ENCODE assay signal across 9 mouse cellular contexts in the genomic region with DNA sequence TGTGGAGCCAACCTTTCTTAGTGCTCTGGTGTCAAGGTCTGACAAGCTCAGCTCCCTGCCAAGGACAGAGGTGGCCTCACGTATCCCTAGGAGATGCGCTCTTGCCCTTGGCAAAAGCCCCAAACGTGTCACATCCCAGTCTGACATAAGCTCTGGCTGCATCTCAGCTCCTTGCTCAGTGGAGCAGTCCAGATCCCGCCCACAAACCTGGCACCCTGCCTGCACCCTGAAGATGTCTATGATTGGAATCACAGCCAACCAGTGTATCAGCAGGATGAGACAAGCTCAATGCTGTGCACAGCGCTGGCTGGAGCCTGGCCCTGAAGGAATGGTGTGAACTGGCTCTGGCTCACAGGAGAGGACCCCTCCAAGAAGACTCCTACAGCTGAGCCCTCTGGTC. TPM values are rescaled to one million over a fixed set of nuclear protein-coding genes. Genes with fewer than 3 reads are reported as not detected.
DNase-seq lines count a peak whose midpoint lies in the region; ATAC-seq lines count a peak whose summit lies in the region.
"Had no signal": no experiment of that assay in that cellular context is flagged by ENCODE, and none has a peak within 500 bp of the region (broad histone marks: within the 10 kb centered on the region; RNA-seq: fewer than 3 reads in every experiment).

No protein-coding gene starts in this region.

- 45% methylated on average over 5 of the region's 5 CpGs for WGBS in embryonic facial prominence, embryonic 15.5 days
- 65% methylated on average over 5 of the region's 5 CpGs for WGBS in heart, embryonic 14.5 days

- H3K4me2 ChIP-seq in embryonic facial prominence, embryonic 15.5 days (replicated peaks): no peak overlapping the region
- no peak overlapping the region for H3K4me2 ChIP-seq in heart, embryonic 14.5 days (ENCODE audit: low read length)

- 0 out of 2 replicates have a peak overlapping the region, but pooled peaks have one; percentile 11 for H3K27ac ChIP-seq in embryonic facial prominence, embryonic 15.5 days (replicated peaks)
- peak overlapping the region in 1 of 2 experiments; percentile 66; a peak in 1 of 4 replicates for H3K27ac ChIP-seq in heart, embryonic 14.5 days (replicated peaks in 1 of 2; ENCODE audit: control insufficient read depth in 1 of 2, insufficient read depth in 1 of 2, low read depth in 2 of 2, low read length in 2 of 2)
- H3K27ac ChIP-seq: liver, embryonic 14.5 days had no signal

- no peaks in the 10 kb centered on the region; the same call in 1 of the 2 replicates for H3K4me1 ChIP-seq in embryonic facial prominence, embryonic 15.5 days
- peaks cover 23 to 30% of the 10 kb centered on the region in 2 experiments for H3K4me1 ChIP-seq in heart, embryonic 14.5 days (ENCODE audit: control insufficient read depth in 2 of 2, insufficient read depth in 2 of 2, low read length in 2 of 2)

- DNase-seq in 3T3-L1 (ENCODE audit: low read depth, low spot score) (peak; percentile 90), ZHBTc4 (ENCODE audit: low read depth, low spot score) (peak; percentile 19)
- DNase-seq in layer of hippocampus, adult 9-10 months (ENCODE audit: low spot score): peak; percentile 69
- peak; percentile 82 to 90 for DNase-seq in urinary bladder, postnatal 4 days (ENCODE audit: low spot score in 2 of 2)

- H3K27me3 ChIP-seq in embryonic facial prominence, embryonic 15.5 days: no peaks in the 10 kb centered on the region
- H3K27me3 ChIP-seq in heart, embryonic 14.5 days (ENCODE audit: control insufficient read depth, insufficient read depth, low read length): no peaks in the 10 kb centered on the region

- H3K36me3 ChIP-seq in embryonic facial prominence, embryonic 15.5 days: no peaks in the 10 kb centered on the region
- H3K36me3 ChIP-seq in heart, embryonic 14.5 days (ENCODE audit: control insufficient read depth, insufficient read depth, low read length): no peaks in the 10 kb centered on the region

- ATAC-seq in embryonic facial prominence, embryonic 15.5 days (ENCODE audit: insufficient number of reproducible peaks, low FRiP score, low TSS enrichment, low read depth): peak; percentile 65
- peak; percentile 48 for ATAC-seq in heart, embryonic 14.5 days (ENCODE audit: insufficient number of reproducible peaks, insufficient read depth, low FRiP score, low read depth)
- peak; percentile 24; the same call in 1 of the 2 replicates for ATAC-seq in megakaryocyte progenitor cell, adult 5-6 weeks (replicated peaks; ENCODE audit: poor library complexity)
- ATAC-seq in erythroid progenitor cell, adult 5-6 weeks (replicated peaks; ENCODE audit: low FRiP score, poor library complexity, severe bottlenecking): no peak

- H3K9ac ChIP-seq in embryonic facial prominence, embryonic 15.5 days: no peak overlapping the region
- no peak overlapping the region for H3K9ac ChIP-seq in heart, embryonic 14.5 days (ENCODE audit: low read length)
- H3K9ac ChIP-seq: liver, embryonic 14.5 days had no signal

- no peak overlapping the region for H3K4me3 ChIP-seq in embryonic facial prominence, embryonic 15.5 days (replicated peaks)
- H3K4me3 ChIP-seq in heart, embryonic 14.5 days (ENCODE audit: control insufficient read depth in 1 of 2, insufficient read depth in 1 of 2, low read depth in 1 of 2, low read length in 2 of 2): no peak overlapping the region

- H3K9me3 ChIP-seq in embryonic facial prominence, embryonic 15.5 days (replicated peaks): no peaks in the 10 kb centered on the region
- H3K9me3 ChIP-seq in heart, embryonic 14.5 days (ENCODE audit: control insufficient read depth, low read length): no peaks in the 10 kb centered on the region

RNA-seq across cellular contexts. Expression of a gene that starts 6.6 kb away (rescaled TPM):
- 0.28 and 0.72 TPM in 2 replicates for polyA plus RNA-seq in embryonic facial prominence, embryonic 15.5 days (2015; fragmentation: Nextera tagmentation; extraction: Ambion mirVana)
- 0.07 and 0.23 TPM in 2 replicates for polyA plus RNA-seq in heart, embryonic 14.5 days (2014; fragmentation: Nextera tagmentation; extraction: Ambion mirVana)
- total RNA-seq in megakaryocyte progenitor cell, adult 5-6 weeks (2015): 0.02 and 0.25 TPM in 2 replicates
- total RNA-seq in megakaryocyte progenitor cell, adult 5-6 weeks (2017): 0.14 TPM in 1 of 2 replicates, not detected in the other
- total RNA-seq in erythroid progenitor cell, adult 5-6 weeks (2015; ENCODE audit: low replicate concordance): not detected in 2 replicates
- total RNA-seq in erythroid progenitor cell, adult 5-6 weeks (2017; ENCODE audit: low replicate concordance): not detected in 2 replicates

RNA-seq across cellular contexts. Expression of a gene that starts 48.8 kb away (rescaled TPM):
- polyA plus RNA-seq in embryonic facial prominence, embryonic 15.5 days (2015; fragmentation: Nextera tagmentation; extraction: Ambion mirVana): 17.0 and 19.2 TPM in 2 replicates
- 2.0 and 2.3 TPM in 2 replicates for polyA plus RNA-seq in heart, embryonic 14.5 days (2014; fragmentation: Nextera tagmentation; extraction: Ambion mirVana)
- 5.8 and 7.7 TPM in 2 replicates for total RNA-seq in megakaryocyte progenitor cell, adult 5-6 weeks (2015)
- total RNA-seq in megakaryocyte progenitor cell, adult 5-6 weeks (2017): 31.1 and 43.2 TPM in 2 replicates
- 0.72 and 1.3 TPM in 2 replicates for total RNA-seq in erythroid progenitor cell, adult 5-6 weeks (2015; ENCODE audit: low replicate concordance)
- 1.7 and 4.2 TPM in 2 replicates for total RNA-seq in erythroid progenitor cell, adult 5-6 weeks (2017; ENCODE audit: low replicate concordance)

RNA-seq across cellular contexts. Expression of a gene that starts 59.9 kb away (rescaled TPM):
- 0.72 and 1.2 TPM in 2 replicates for polyA plus RNA-seq in embryonic facial prominence, embryonic 15.5 days (2015; fragmentation: Nextera tagmentation; extraction: Ambion mirVana)
- 2.1 and 2.2 TPM in 2 replicates for polyA plus RNA-seq in heart, embryonic 14.5 days (2014; fragmentation: Nextera tagmentation; extraction: Ambion mirVana)
- total RNA-seq in megakaryocyte progenitor cell, adult 5-6 weeks (2015): 0.15 and 0.17 TPM in 2 replicates
- total RNA-seq in megakaryocyte progenitor cell, adult 5-6 weeks (2017): 0.07 and 0.08 TPM in 2 replicates
- total RNA-seq in erythroid progenitor cell, adult 5-6 weeks (2015; ENCODE audit: low replicate concordance): not detected in 2 replicates
- not detected in 2 replicates for total RNA-seq in erythroid progenitor cell, adult 5-6 weeks (2017; ENCODE audit: low replicate concordance)

Comparison
In these comparisons a context has a peak if more than half of its experiments do, and no peak if none do; other contexts are left out.
1. DNase-seq: peak in every context shown above with its lines; median percentile 90 in 3T3-L1; 86 in urinary bladder, postnatal 4 days; 69 in layer of hippocampus, adult 9-10 months; 19 in ZHBTc4.